Mouse (Mus musculus): ENCODE data around the gene Kcnk13.

DNA sequence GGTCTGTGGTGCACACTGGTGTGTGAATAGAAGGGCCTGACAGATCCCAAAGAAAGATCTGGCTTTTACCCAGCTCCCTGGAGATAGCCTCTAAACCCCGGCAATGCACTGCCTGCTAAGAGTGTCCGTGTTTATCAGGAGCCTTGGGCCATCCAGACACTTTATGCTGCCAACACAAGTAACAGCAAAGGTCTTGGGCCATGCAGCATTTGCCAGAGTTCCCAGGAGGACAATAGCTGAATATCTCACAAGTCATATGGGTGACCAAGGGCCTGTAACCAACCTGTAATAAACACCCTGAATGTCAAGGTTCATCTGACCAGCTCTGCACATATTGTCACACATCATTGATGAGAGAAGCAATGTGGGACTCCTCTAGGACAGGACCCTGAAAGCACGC, 123.7 kb downstream of the Kcnk13 start:
- TF ChIP-seq CTCF (IDR thresholded peaks at IDR 0.05; ENCODE audit: borderline replicate concordance, extremely low read depth, insufficient read depth, insufficient read length) (no peak), POLR2A (IDR thresholded peaks at IDR 0.05; ENCODE audit: borderline replicate concordance, extremely low read depth, insufficient read depth, insufficient read length, poor library complexity, severe bottlenecking) (no peak)
